Mouse (Mus musculus) spleen, embryonic (tissue): ENCODE measurements around the gene Kcnk10.

Experiments
- CTCF ChIA-PET: fragments of 350-600 bp; sonication (Branson Sonifier 250); formaldehyde crosslinking; loops from one replicate; lab custom pipeline; 2022; lab: Charles Lee

Kcnk10 gene

DNA sequence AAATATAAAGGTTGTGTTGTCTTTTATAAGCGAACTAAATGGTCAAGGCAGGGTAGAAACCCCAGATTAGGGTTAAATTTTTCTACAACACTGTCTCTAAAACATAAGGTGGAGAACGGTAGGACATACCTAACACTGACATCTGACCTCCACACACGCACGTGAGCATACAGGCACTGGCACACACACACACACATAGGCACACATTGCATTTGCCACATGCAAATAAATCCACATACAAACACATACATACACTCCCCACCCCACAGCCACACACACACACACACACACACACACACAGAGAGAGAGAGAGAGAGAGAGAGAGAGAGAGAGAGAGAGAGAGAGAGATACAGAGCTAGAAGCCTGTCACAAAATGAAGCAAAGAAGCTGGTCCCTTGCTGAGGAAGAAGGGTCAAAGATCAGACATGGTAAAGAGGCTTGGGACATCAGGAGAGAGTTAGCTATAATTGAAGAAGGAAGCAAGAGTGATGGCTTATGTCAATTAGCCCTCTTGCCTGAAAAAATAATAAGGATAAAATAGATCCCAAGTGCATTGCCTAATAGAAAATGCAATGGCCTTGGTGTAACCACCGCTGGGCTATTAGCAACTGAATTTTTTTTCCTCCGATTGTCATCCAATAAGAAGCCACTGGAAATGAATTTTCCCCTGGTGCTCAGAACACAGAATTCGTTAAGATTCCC is 58.1 kb downstream of the Kcnk10 start:
- CTCF ChIA-PET: no interaction called here

DNA sequence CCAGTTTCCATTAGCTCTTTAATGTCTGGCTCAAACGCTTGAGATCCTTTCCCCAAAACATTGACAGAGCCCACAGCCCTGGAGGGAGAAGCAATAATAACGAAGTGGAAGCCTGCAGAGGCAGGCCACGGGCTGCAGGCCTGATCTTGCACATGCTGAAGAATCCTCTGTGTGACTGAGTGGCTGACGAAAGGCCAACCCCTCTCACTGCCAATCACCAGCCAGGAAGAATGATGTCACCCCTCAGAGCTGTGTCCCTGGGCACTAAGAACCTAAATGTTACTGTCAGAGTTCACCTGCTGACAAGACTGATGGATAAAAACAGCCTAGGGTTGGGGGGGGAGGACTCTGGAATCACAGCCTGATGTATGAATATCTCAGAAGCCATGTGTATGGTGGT is 72.5 kb downstream of the Kcnk10 start:
- CTCF ChIA-PET: no interaction called here

DNA sequence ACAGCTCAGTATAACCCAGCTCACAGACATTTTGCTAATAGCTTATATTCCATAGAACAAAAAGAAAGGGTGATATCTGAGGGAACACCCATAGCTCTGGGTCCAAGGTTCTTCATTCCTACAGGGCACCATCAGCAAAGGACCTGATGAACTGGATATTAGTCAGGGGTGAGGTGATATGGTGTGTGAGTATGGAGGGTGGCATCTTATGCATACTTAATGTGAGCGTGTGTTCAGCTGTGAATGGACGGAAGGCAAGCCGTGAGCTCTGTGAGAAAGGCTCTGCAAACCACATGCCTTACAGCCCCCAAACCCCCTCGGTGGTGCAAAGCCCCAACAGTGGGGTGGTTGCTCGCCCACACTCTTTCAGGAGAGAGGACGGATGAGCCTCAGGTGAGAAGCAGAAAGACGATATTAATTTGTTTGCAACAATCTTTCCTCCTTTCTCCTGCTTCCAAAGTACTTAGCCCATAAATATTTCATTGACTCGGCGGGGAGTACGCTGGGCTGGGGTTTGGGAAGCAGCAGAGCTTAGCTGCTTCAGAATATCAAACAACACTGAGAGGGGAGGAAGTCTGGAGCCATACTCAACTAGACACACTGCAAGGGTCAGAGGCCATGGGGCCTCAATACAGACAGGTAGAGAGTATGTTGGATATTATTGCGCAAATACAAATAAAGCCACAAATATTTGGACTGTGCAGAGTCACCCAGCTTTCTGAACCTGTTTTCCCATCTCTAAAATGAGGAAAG is 76.4 kb downstream of the Kcnk10 start:
- CTCF ChIA-PET: no interaction called here

DNA sequence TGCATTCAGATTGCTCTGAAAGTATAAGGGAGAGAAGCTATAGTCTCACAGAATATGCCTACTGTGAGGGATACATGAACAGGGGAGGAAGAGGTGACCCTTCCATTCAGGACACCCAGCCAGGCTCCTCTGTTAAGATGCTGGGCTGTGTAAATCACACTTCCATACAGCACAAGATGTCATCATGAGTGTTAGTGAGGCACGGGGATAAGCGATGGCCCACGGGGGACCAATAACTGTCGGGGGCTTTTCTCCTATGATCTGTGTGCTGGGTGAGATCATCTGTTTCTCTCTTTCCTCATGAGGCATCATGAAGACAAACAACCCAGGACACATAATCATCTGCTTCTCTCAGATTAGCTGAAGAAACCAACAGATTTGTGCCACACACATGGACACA is 77.1 kb downstream of the Kcnk10 start:
- CTCF ChIA-PET: no interaction called here

DNA sequence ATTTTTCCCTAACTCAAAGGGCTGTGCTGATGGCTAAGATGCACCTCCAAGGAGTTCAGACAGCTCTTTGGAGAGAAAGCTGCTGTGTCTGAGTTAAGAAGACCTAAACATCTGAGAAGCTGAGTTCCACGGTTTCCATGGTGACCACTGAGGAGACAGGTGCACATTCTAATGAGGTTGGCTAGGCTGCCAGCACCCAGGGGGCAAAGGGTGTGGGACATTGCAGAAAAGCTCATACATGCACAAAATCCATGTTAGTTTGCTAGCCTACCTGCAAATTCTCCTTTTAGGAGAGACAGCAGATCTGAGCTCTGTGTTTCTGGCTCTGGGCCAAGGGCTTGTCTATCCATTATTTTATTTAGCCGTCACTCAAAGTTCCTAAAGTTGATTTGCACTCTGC is 96.7 kb downstream of the Kcnk10 start:
- CTCF ChIA-PET: no interaction called here

DNA sequence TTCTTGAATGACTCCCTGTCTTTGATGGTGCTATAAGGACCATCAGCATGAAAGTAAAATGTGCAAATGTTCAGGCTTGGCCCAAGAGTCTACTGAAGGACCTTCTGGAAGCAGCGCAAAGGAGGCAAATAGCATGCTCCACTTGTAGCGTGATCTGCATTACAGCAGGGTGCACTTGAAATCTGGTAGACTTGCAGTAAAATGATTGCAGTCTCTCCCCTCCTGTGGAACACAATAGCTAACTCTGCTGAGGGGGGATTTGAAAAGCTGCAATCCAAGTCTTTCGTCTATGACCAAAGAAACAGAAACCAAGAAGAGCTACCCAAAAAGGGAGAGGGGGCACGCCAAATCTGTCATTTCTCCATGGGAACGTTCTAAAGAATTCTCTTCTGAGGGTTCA is 97.1 kb downstream of the Kcnk10 start:
- CTCF ChIA-PET: no interaction called here

DNA sequence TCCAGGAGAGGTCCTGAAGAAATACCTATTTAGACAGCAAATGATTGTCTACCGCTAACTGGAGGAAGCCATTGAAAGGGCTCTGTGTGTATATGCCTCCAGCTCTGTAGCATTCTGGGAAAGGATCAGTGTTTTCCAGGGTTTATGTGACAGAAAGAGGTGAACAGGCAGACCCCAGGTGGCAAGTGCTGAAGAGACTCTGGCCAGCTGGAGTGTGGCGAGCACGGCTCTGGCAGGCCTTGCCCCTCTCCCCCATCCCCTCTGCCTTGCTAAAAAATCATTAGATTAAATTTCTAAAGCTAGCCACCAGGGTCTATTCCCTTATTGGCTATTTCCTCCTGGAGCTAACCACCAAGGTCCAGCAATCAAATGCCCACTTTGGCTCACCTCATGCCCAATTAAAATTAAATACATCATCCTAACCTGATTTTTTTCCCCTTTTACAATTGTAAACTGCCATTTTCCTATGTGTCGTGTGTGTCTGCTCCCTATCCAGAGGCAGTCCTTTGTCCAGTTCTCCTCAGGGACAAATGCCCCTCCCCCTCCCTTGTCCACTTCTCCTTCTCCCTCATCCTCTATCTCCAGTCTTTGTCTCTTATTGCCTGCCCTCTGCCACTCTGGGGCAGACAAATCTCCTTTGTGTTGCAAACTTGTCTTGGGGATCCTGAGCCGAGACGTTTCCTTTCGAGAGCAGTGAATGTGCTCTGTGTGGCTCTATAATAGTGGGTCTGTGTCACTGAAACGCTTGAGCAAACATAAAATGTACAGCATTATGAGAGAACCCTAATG is 100.2 kb downstream of the Kcnk10 start:
- CTCF ChIA-PET: no interaction called here

DNA sequence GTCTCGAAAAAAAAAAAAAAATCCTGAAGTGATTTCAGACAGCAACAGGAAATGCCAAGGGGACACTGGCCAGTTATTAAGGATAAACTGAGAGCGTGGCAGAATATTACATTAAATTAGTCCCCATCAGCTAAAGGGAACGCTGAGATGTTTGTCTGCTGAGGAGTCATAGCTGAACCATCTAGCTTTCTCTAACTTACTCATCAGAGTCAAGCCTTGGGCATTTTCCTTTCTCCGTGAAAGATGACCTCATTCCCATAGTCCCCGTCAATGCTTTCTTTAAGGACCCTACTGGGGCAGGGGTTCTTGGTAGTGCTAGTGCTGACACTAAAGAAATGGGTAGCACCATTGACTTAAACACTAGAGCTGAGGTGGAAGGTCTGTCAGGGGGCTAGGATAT is 106.9 kb downstream of the Kcnk10 start:
- CTCF ChIA-PET: no interaction called here

DNA sequence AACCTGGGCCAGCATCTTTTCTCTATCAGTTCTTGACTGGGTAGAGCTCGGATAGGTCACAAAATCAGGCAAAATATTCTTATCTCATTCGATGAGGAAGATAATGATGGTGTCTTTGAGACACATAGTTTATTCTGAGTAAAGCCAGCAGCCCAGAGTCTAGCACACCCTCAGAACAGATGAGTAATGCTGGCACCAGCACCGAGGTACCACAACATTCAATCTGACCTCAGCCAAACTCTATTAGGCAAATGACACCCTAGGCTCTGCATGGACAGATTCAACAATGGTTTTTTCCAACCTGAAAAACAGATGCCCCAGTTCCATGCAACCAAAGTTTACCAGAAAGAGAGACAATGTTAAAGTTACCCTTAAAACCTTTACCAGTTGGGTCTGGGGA is 108.0 kb downstream of the Kcnk10 start:
- CTCF ChIA-PET: no interaction called here

DNA sequence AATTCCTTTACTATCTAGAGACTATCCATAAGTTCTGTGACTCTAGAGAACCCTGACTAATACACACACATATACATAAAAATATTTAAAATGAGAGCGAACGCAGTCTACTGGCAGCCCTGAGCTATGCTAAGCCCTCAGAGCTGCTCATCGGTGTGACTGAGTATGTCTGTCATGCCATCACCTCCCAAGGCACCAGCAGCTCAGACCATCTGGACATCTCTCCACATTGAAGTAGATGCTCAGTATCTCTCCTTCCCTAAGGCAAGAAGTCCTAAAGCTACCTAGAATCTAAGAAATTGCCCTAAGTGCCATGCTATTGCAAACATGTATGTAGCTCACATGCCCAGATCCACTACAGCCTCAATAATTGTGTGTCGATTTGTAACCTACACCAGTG is 110.3 kb downstream of the Kcnk10 start:
- CTCF ChIA-PET: no interaction called here

DNA sequence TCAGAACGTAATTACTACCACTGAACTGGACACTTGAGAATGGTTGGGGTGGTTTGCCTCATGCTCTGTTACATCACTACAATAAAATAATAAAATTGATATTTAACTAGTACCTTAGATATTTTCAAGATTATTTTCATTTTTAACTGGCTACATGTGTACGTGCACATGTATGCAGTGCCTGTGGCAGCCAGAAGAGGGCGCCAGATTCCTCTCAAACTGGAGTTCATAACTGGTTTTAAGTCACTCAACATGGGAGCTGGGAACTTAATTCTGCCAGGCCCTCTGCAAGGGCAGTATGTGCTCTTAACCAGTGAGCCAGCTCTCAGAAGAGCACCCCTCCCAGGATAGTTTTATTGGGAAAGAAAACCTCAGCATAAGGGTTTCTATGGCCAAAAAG is 118.2 kb downstream of the Kcnk10 start:
- CTCF ChIA-PET: no interaction called here

DNA sequence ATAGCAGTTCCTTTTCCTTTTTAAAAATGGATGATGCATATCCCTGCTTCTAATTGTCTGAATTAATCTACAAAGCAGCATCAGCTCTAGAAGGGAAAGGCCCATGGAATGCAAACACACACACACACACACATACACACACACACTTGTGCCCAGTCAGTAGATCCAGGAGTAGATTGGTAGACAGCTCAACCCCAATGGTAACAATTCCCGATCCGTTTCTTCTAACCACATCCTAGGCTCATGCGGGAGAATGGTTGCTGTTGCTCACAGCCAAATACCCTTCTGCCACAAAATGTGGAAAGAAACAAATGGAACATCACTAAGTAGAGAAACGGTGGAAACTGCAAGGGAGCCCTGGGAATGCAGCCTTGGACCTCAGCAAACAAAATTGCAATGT is 119.2 kb downstream of the Kcnk10 start:
- CTCF ChIA-PET: no interaction called here

DNA sequence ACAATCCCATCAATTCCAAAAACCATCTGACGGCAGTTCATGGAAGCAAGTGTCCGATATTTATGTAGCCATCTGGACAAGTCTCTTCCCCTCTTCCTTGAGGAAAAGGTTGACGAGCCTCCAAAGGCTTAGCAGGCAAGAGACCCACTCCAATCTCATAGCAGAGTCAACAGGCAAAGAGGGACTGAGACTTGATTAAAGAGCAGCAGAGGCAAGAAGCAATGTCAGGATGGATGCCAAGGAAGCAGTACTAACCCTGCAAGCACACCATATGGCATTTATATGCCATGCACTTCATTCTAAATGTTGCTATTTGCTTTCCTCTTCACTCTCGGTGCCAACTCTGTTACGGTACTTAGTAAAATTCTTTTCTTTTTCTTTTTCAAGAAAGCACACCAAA is 119.6 kb downstream of the Kcnk10 start:
- CTCF ChIA-PET: no interaction called here

DNA sequence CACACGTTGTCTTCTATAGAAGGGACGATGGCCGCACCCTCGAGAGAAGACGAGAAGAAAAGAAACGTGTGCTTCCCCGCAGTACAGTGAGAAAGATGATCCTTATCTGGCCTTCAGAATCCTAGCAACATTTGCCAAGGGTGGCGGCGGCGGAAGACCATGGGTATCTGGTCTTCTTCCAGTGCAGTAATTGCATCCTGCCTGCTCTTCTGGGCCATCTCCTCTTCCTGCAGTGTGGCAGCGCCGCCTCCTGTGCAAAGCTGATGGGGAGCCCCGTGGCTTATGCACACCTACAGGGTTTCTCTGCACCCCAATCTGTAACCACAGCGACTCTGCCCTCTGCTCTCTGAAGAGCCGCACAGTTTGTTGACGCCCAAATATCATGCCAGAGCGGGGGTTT is 124.9 kb downstream of the Kcnk10 start:
- CTCF ChIA-PET: no interaction called here

DNA sequence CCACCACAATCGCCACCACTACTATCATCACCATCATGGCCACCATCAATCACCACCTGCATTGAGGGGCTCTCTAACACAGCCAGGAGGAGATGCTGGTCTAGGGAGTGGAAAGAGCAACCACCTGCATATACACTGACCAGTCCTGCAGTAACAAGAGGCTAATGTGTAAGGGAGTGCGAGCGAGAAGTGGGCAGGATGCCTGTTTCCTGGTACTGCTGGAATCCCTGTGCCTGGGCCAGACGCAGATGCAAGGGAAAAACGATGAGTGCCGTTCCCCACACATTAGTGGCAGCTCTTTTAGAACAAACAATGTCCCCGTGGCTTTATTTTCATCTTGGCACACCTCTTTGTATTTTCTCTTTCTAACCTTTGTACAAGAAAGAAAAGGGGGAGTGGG is 125.5 kb downstream of the Kcnk10 start:
- CTCF ChIA-PET: no interaction called here

DNA sequence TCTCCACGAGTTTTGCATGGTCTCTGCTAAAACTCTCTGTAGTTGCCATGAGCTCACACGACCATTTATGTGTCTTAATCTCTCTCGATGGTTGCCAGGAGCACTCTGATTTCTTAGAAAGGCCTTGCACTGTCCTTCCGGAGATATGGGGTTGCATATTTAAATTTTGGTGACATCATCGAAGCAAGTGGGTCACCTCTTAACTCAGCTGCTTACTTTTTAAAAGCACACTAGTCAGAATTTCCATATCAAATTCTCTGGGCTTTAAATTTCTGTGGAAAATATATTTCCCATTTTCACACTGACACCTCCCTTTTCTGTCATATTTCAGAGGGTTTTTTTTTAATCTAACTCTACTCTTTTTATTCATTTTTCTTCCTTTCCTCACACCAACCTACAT is 132.5 kb downstream of the Kcnk10 start:
- CTCF ChIA-PET: no interaction called here

DNA sequence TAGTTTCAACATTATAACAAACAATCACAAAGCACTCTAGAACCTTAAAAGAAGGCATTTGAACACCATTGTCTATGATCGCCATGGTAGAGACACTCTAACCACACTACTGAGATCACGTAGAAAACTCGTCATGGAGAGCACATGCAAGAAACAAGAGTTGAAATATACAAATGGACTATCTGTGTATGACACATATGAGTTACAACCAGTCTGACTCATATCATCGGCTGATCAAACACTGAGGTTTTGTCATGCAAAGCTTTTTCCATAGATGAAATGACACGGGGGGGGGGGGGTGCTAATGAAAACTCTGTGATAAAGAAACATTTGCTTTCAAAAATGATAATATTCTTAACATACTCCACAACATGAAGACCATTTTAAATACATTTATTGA is 133.2 kb downstream of the Kcnk10 start:
- CTCF ChIA-PET: no interaction called here

DNA sequence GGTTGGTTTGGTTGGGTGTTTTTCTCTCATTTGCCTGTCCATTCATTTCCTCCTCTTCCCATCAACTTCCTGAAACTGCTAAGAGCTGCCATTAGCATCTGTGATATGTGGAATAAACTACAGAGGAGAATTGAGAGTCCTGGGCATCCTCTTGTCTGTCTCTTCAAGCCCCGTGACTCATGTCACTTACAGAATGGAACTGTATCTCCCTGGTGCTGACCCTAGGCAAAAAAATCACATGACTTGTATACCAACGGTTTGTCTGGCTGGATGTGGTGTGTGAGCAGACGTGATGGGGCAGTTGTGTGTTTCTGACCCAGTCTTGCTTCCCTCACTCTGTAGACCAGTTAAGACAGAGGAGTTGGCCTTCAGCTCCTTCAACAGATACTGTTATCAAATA is 134.4 kb downstream of the Kcnk10 start:
- CTCF ChIA-PET: no interaction called here

DNA sequence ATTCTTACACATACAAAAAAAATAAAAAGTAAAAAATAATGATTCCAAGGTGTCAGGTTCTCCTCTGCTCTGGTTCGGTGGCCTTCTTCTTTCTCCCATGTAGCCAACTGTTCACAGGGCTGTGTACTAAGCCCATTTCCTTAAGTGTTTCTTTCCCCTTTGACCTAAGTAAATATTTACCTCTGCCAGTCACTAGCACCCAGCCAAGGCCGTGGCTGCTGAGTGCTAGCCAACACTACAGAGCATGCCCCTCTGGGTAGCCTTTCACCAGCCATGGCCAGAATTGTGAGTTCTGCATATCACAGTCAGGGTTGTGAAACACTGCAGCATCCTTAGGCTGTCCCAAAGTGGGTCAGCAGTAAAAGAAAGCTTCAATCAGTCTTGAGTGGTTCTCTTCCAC is 140.0 kb downstream of the Kcnk10 start:
- CTCF ChIA-PET: interaction anchor here (0.6 kb wide), 1 partner anchor 8 kb away, joined by 5 read pairs; no protein-coding TSS in a partner anchor

DNA sequence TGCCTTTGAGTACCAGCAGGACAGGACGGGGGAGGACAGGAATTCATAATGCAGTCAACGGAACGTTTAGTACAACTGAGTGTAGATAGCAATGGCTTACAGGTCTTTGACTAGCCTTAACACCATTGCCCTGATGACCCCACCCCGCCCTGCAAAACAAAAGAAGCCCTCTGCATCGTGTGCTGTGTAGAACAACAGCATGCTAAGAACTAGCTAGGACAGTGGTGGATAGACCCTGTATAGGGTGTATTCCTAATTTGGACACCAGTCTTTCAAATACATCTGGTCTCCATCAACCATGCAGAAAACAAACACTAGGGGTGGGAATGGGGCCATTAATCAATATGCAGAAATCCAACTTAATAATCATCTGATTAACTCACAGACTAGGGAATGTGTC is 147.4 kb downstream of the Kcnk10 start:
- CTCF ChIA-PET: no interaction called here

DNA sequence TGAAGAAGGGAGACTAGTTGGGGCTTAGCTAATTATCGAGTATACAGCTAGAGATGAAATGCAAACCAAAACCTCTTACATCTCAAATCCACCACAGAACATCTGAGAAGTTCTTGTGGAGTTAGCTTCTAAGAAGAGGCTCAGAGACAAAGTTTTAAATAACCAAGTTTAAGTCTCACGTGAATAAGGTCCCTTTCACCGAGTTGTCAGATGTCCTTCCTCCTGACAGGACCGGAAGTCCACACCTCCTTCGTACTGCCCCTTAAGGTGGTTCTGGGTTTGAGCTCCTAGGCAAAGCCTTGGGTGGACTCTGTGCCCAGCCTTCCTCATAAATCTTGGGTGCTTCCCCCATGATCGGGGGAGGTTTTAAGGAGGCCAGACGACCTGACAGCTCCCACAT is 156.8 kb downstream of the Kcnk10 start:
- CTCF ChIA-PET: no interaction called here

DNA sequence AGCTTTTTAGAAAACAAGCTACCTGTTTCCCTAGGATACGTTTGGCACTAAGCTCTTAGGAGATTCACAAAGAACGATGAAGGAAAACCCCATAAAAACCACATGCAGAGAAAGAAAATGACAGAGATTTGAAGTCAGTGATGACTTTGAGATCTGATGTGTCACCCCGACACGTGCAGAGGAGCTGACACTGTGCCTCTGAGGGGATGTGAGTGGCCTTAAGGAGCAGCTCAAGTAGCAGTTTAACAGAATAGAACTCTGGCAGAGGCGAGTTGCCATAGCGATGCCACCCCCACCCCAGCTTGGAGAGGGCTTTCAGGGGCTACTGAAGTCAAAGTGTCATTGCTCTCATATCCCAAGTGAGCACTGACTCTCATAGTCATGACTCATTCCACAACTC is 158.3 kb downstream of the Kcnk10 start:
- CTCF ChIA-PET: no interaction called here

DNA sequence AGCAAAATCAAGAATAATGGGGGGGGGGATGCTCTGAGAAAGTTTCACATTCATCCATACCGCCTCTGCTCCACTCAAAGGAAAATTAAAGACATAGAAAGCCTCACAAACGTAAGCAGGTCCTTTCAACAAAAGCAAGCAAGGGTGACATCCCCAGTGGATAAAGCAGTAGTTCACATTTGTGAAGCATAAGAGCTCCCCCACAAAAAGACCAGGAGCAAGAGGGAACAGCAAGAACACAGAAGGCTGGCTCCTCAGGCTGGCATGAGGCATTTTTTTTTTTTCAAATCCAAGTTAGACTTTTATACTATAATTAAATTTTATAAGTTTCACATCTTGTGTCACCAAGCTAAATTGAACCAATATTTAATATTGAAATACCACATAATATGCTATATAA is 168.5 kb downstream of the Kcnk10 start:
- CTCF ChIA-PET: no interaction called here
